Mouse (Mus musculus): ENCODE measurements around the gene Cdadc1. TPM values are rescaled to one million over a fixed set of nuclear protein-coding genes. Genes with fewer than 3 reads are reported as not detected.
A peak's percentile ranks its signal among the peaks of the same experiment; 100 is the strongest.

The Cdadc1 gene
- total and polyA plus RNA-seq, 3 experiments: 15.3 to 26.2 (median 17.7) TPM

- no peak for TF ChIP-seq POLR2AphosphoS5 (IDR thresholded peaks at IDR 0.05; ENCODE audit: insufficient replicate concordance, low read depth, low read length)
- no peak for TF ChIP-seq CTCF (IDR thresholded peaks at IDR 0.05; ENCODE audit: low read depth, low read length)
- no peak for TF ChIP-seq GATA2 (IDR thresholded peaks at IDR 0.05; ENCODE audit: borderline replicate concordance, low read depth, low read length)
- TF ChIP-seq GATA1 (IDR thresholded peaks at IDR 0.05; ENCODE audit: borderline replicate concordance, low read length): no peak
- TF ChIP-seq TAL1 (conservative IDR thresholded peaks at IDR 0.05; ENCODE audit: low read depth, low read length): no peak
- Histone ChIP-seq H3K9me3 (replicated peaks) (no peaks in the 10 kb centered on the region), H3K4me1 (ENCODE audit: insufficient read depth, low read depth, low read length) (no peaks in the 10 kb centered on the region), H3K27me3 (ENCODE audit: insufficient read depth, low read length) (no peaks in the 10 kb centered on the region), H3K36me3 (replicated peaks) (peaks cover 52% of the 10 kb centered on the region), H3K4me3 (ENCODE audit: low read depth, low read length) (no peak overlapping the region)
- DNase-seq (ENCODE audit: low spot score) (no peak), ATAC-seq (ENCODE audit: extremely low read depth, insufficient number of reproducible peaks, low FRiP score, poor library complexity, severe bottlenecking) (no peak)
Measured at GRCm38 (mm10) chr14:59576385-59576784, 21.4 kb downstream of the Cdadc1 start.

- Histone ChIP-seq H3K9me3 (replicated peaks) (no peaks in the 10 kb centered on the region), H3K27me3 (ENCODE audit: insufficient read depth, low read length) (no peaks in the 10 kb centered on the region), H3K36me3 (replicated peaks) (peaks cover 65% of the 10 kb centered on the region), H3K4me3 (ENCODE audit: low read depth, low read length) (no peak overlapping the region; the same call in 1 of the 2 replicates), H3K4me1 (ENCODE audit: insufficient read depth, low read depth, low read length) (no peaks in the 10 kb centered on the region)
- ATAC-seq (ENCODE audit: extremely low read depth, insufficient number of reproducible peaks, low FRiP score, poor library complexity, severe bottlenecking): no peak
- no peak for DNase-seq (ENCODE audit: low spot score)
- TF ChIP-seq CTCF (IDR thresholded peaks at IDR 0.05; ENCODE audit: low read depth, low read length) (no peak), TAL1 (conservative IDR thresholded peaks at IDR 0.05; ENCODE audit: low read depth, low read length) (no peak), GATA2 (IDR thresholded peaks at IDR 0.05; ENCODE audit: borderline replicate concordance, low read depth, low read length) (no peak), POLR2AphosphoS5 (IDR thresholded peaks at IDR 0.05; ENCODE audit: insufficient replicate concordance, low read depth, low read length) (no peak), GATA1 (IDR thresholded peaks at IDR 0.05; ENCODE audit: borderline replicate concordance, low read length) (no peak)
Measured at GRCm38 (mm10) chr14:59566756-59567155, 31.0 kb downstream of the Cdadc1 start.

GRCm38 (mm10) chr14:59557886-59558285 is 39.9 kb downstream of the Cdadc1 start:
- DNase-seq (ENCODE audit: low spot score): no peak
- peaks cover 3% of the 10 kb centered on the region; the same call in 1 of the 2 replicates for H3K27me3 ChIP-seq (ENCODE audit: insufficient read depth, low read length)
- H3K9me3 ChIP-seq (replicated peaks): no peaks in the 10 kb centered on the region
- no peak overlapping the region for H3K4me3 ChIP-seq (ENCODE audit: low read depth, low read length)
- H3K36me3 ChIP-seq (replicated peaks): peaks cover 8% of the 10 kb centered on the region
- TF ChIP-seq GATA1 (IDR thresholded peaks at IDR 0.05; ENCODE audit: borderline replicate concordance, low read length) (no peak), TAL1 (conservative IDR thresholded peaks at IDR 0.05; ENCODE audit: low read depth, low read length) (no peak), GATA2 (IDR thresholded peaks at IDR 0.05; ENCODE audit: borderline replicate concordance, low read depth, low read length) (no peak), CTCF (IDR thresholded peaks at IDR 0.05; ENCODE audit: low read depth, low read length) (no peak), POLR2AphosphoS5 (IDR thresholded peaks at IDR 0.05; ENCODE audit: insufficient replicate concordance, low read depth, low read length) (no peak)
- H3K4me1 ChIP-seq (ENCODE audit: insufficient read depth, low read depth, low read length): no peaks in the 10 kb centered on the region; the same call in 1 of the 2 replicates
- no peak for ATAC-seq (ENCODE audit: extremely low read depth, insufficient number of reproducible peaks, low FRiP score, poor library complexity, severe bottlenecking)

- ATAC-seq (ENCODE audit: extremely low read depth, insufficient number of reproducible peaks, low FRiP score, poor library complexity, severe bottlenecking) (no peak), DNase-seq (ENCODE audit: low spot score) (no peak)
- Histone ChIP-seq H3K27me3 (ENCODE audit: insufficient read depth, low read length) (peaks cover 3% of the 10 kb centered on the region; the same call in 1 of the 2 replicates), H3K36me3 (replicated peaks) (peaks cover 8% of the 10 kb centered on the region), H3K4me3 (ENCODE audit: low read depth, low read length) (no peak overlapping the region), H3K4me1 (ENCODE audit: insufficient read depth, low read depth, low read length) (no peaks in the 10 kb centered on the region; the same call in 1 of the 2 replicates), H3K9me3 (replicated peaks) (no peaks in the 10 kb centered on the region)
- no peak for TF ChIP-seq GATA2 (IDR thresholded peaks at IDR 0.05; ENCODE audit: borderline replicate concordance, low read depth, low read length)
- no peak for TF ChIP-seq GATA1 (IDR thresholded peaks at IDR 0.05; ENCODE audit: borderline replicate concordance, low read length)
- no peak for TF ChIP-seq CTCF (IDR thresholded peaks at IDR 0.05; ENCODE audit: low read depth, low read length)
- TF ChIP-seq POLR2AphosphoS5 (IDR thresholded peaks at IDR 0.05; ENCODE audit: insufficient replicate concordance, low read depth, low read length): no peak
- no peak for TF ChIP-seq TAL1 (conservative IDR thresholded peaks at IDR 0.05; ENCODE audit: low read depth, low read length)
Measured at GRCm38 (mm10) chr14:59557071-59557470, 40.7 kb downstream of the Cdadc1 start.

- H3K27me3 ChIP-seq (ENCODE audit: insufficient read depth, low read length): peaks cover 3% of the 10 kb centered on the region; the same call in 1 of the 2 replicates
- H3K36me3 ChIP-seq (replicated peaks): peaks cover 13% of the 10 kb centered on the region
- TF ChIP-seq CTCF (IDR thresholded peaks at IDR 0.05; ENCODE audit: low read depth, low read length) (peak; percentile 42), GATA1 (IDR thresholded peaks at IDR 0.05; ENCODE audit: borderline replicate concordance, low read length) (no peak)
- no peak overlapping the region for H3K4me3 ChIP-seq (ENCODE audit: low read depth, low read length)
- no peaks in the 10 kb centered on the region for H3K9me3 ChIP-seq (replicated peaks)
- H3K4me1 ChIP-seq (ENCODE audit: insufficient read depth, low read depth, low read length): no peaks in the 10 kb centered on the region; the same call in 1 of the 2 replicates
- peak; percentile 18 for DNase-seq (ENCODE audit: low spot score)
- ATAC-seq (ENCODE audit: extremely low read depth, insufficient number of reproducible peaks, low FRiP score, poor library complexity, severe bottlenecking): no peak
Measured at GRCm38 (mm10) chr14:59555928-59556531, 41.7 kb downstream of the Cdadc1 start.

GRCm38 (mm10) chr14:59555018-59555417 is 42.7 kb downstream of the Cdadc1 start:
- no peaks in the 10 kb centered on the region; the same call in 1 of the 2 replicates for H3K4me1 ChIP-seq (ENCODE audit: insufficient read depth, low read depth, low read length)
- H3K9me3 ChIP-seq (replicated peaks): no peaks in the 10 kb centered on the region
- H3K27me3 ChIP-seq (ENCODE audit: insufficient read depth, low read length): peaks cover 3% of the 10 kb centered on the region; the same call in 1 of the 2 replicates
- H3K4me3 ChIP-seq (ENCODE audit: low read depth, low read length): no peak overlapping the region
- ATAC-seq (ENCODE audit: extremely low read depth, insufficient number of reproducible peaks, low FRiP score, poor library complexity, severe bottlenecking) (no peak), DNase-seq (ENCODE audit: low spot score) (no peak)
- no peak for TF ChIP-seq GATA1 (IDR thresholded peaks at IDR 0.05; ENCODE audit: borderline replicate concordance, low read length)
- TF ChIP-seq GATA2 (IDR thresholded peaks at IDR 0.05; ENCODE audit: borderline replicate concordance, low read depth, low read length): no peak
- TF ChIP-seq POLR2AphosphoS5 (IDR thresholded peaks at IDR 0.05; ENCODE audit: insufficient replicate concordance, low read depth, low read length): no peak
- TF ChIP-seq CTCF (IDR thresholded peaks at IDR 0.05; ENCODE audit: low read depth, low read length): no peak
- no peak for TF ChIP-seq TAL1 (conservative IDR thresholded peaks at IDR 0.05; ENCODE audit: low read depth, low read length)
- peaks cover 17% of the 10 kb centered on the region for H3K36me3 ChIP-seq (replicated peaks)

Measured in G1E (cell line).